Mouse (Mus musculus) liver, embryonic 14 days (tissue): ENCODE data around the gene Spink2. TPM values are rescaled to one million over a fixed set of nuclear protein-coding genes. Genes with fewer than 3 reads are reported as not detected.

Experiments used
- polyA plus RNA-seq: library from polyadenylated mRNA; depleted of rRNA; stranded (reverse); fragments of >200 nt; gene quantifications from 2 replicates; pipeline ENCODE4 v1.2.3, GENCODE M21; 2012; rRNA removed

Gene Spink2
- 0.05 TPM in 1 of 2 replicates, not detected in the other for polyA plus RNA-seq

DNA sequence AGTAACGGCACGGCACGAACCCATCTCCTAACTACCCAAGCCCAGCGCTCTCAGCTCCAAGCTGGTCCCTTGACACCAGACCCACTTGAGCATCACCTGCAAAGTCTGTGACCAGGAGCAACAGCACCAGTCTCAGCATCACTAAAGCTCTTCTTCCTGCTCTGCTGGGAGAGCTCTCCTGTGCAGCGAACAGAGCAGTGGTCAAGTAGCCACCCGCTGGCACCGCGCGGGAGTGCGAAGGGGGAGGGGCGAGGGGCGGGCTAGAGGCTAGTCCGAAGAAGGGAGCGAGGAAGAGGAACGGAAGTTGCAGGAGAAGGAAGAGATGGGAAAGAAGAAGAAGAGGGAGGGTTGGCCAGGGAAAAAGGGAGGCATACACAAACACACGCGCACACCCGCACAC lies at the start of gene Spink2:
Gene Spink2 (minus strand): TSS at position 236 of the 400 bp plus-strand sequence.

Other genes starting within 250 kb of the Spink2 start
- gene Srp72, start 236.8 kb downstream of the Spink2 start, polyA plus RNA-seq, result 35.0 and 39.0 TPM in 2 replicates
- 0.32 and 0.54 TPM in 2 replicates for gene Arl9, start 207.4 kb downstream of the Spink2 start, polyA plus RNA-seq
- gene Thegl, start 195.4 kb downstream of the Spink2 start, polyA plus RNA-seq, result 0.12 and 0.22 TPM in 2 replicates
- 0.62 and 0.71 TPM in 2 replicates for gene Hopx, start 96.3 kb downstream of the Spink2 start, polyA plus RNA-seq
- gene Rest, start 54.0 kb upstream of the Spink2 start, polyA plus RNA-seq, result 3.6 and 4.3 TPM in 2 replicates
- 9.8 and 11.6 TPM in 2 replicates for gene Noa1, start 98.6 kb upstream of the Spink2 start, polyA plus RNA-seq
- 26.0 and 29.1 TPM in 2 replicates for gene Polr2b, start 98.7 kb upstream of the Spink2 start, polyA plus RNA-seq
- 14.2 and 14.4 TPM in 2 replicates for gene Igfbp7, start 196.6 kb upstream of the Spink2 start, polyA plus RNA-seq